Mouse (Mus musculus) liver, embryonic 11.5 days (tissue): Measurements from ENCODE around the gene Hoxd3. TPM values are rescaled to one million over a fixed set of nuclear protein-coding genes. Genes with fewer than 3 reads are reported as not detected.
A peak's percentile ranks its signal among the peaks of the same experiment; 100 is the strongest.

Source experiments
- ATAC-seq: fragments of 200-750 bp; cut with Nextera tagmentation; replicated peaks from 2 replicates; pipeline ENCODE4 v1.8.0; 2017; ENCODE audit warnings: moderate number of reproducible peaks, mild to moderate bottlenecking, moderate TSS enrichment, moderate library complexity; ENCODE audit not compliant: low FRiP score
- DNase-seq: peaks from one replicate; pipeline ENCODE4 v3.0.0-alpha.2; 2017; ENCODE audit warnings: low spot score
- H3K27ac ChIP-seq: fragments of 300-500 bp; sonication (generic); 2 replicates; pipeline ENCODE4 v1.5.1; 2014; ENCODE audit warnings: mild to moderate bottlenecking, low read depth, low read length, control low read depth
- H3K27me3 ChIP-seq: fragments of 300-500 bp; sonication (generic); replicated peaks from 2 replicates; pipeline ENCODE4 v1.6.1; 2014; ENCODE audit warnings: low read length, mixed read lengths; ENCODE audit not compliant: control insufficient read depth, insufficient read depth
- H3K36me3 ChIP-seq: fragments of 300-500 bp; sonication (generic); 2 replicates; pipeline ENCODE4 v1.6.1; 2014; ENCODE audit warnings: mild to moderate bottlenecking, low read length, moderate library complexity, mixed read lengths; ENCODE audit not compliant: control insufficient read depth, insufficient read depth
- H3K4me1 ChIP-seq: fragments of 300-500 bp; sonication (generic); replicated peaks from 2 replicates; pipeline ENCODE4 v1.6.1; 2014; ENCODE audit warnings: low read length, mixed read lengths; ENCODE audit not compliant: control insufficient read depth, insufficient read depth
- H3K4me2 ChIP-seq: fragments of 300-500 bp; sonication (generic); 2 replicates; pipeline ENCODE4 v1.6.1; 2014; ENCODE audit warnings: mild to moderate bottlenecking, control low read depth, moderate library complexity
- H3K4me3 ChIP-seq: fragments of 300-500 bp; sonication (generic); 2 replicates; pipeline ENCODE4 v1.5.1; 2014; ENCODE audit warnings: low read depth, low read length, control low read depth
- H3K9ac ChIP-seq: fragments of 300-500 bp; sonication (generic); 2 replicates; pipeline ENCODE4 v1.6.1; 2014; ENCODE audit warnings: low read depth, low read length, control low read depth
- H3K9me3 ChIP-seq: fragments of 300-500 bp; sonication (generic); 2 replicates; pipeline ENCODE4 v1.6.1; 2016; ENCODE audit warnings: low read length, inconsistent platforms, mixed read lengths; ENCODE audit not compliant: control insufficient read depth
- WGBS: fragments of 180-500 bp; shearing (Covaris S2); extraction: QIAGEN DNeasy Blood & Tissue Kit; methylation state at CpG from one replicate; pipeline ENCODE4 v1.1.7; 2014; 5-methylcytosine and 5-hydroxymethylcytosine counted together
- polyA plus RNA-seq: library from polyadenylated mRNA; unstranded; fragments of >200 nt; fragmentation: Nextera tagmentation; extraction: Ambion mirVana; gene quantifications from 2 replicates; pipeline ENCODE4 v1.2.1, GENCODE M21; 2014

Gene Hoxd3
- polyA plus RNA-seq, 1 experiment from 2014 or later, result 0.47 TPM

DNA sequence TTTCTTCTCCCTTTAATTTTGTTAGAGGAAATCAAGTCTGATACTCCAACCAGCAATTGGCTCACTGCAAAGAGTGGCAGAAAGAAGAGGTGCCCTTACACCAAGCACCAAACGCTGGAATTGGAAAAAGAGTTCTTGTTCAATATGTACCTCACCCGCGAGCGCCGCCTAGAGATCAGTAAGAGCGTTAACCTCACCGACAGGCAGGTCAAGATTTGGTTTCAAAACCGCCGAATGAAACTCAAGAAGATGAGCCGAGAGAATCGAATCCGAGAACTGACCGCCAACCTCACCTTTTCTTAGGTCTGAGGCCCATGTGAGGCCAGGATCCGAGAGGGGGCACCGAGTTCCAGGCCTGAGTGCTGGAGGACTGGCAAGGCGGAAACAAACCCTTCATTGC is 17.7 kb upstream of the Hoxd3 start:
- DNase-seq, result peak; percentile 46

DNA sequence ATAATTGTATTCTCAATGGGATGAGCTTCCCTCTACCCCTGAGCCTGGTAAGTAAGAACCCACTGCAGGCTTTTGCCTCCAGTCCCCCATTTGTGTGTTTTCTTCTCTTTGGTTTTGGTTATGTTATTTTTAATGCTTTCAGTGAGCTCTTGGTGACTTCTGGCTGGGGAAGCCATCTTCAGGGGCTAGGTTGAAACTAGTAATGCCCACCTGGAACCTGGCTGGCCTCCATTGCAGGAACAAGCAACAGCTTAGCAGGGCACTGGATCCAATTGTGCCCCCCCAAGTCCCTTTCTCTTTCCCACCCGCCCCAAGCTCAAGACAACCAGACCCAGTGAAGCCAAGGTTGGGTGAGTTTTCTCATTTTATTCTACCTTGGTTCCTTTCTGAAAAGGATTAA is 16.3 kb upstream of the Hoxd3 start:
- no peak for DNase-seq
- no peak overlapping the region for H3K4me3 ChIP-seq
- 4% methylated on average over 1 of the region's 1 CpGs for WGBS
- H3K4me2 ChIP-seq, result no peak overlapping the region
- no peaks in the 10 kb centered on the region for H3K36me3 ChIP-seq
- no peak overlapping the region for H3K27ac ChIP-seq
- H3K9ac ChIP-seq, result no peak overlapping the region
- H3K4me1 ChIP-seq, result no peaks in the 10 kb centered on the region
- peaks cover 100% of the 10 kb centered on the region for H3K27me3 ChIP-seq
- no peak for ATAC-seq
- H3K9me3 ChIP-seq, result no peaks in the 10 kb centered on the region

More for the DNA sequence above, 17.7 kb upstream of the Hoxd3 start:
- Histone ChIP-seq H3K4me2 (no peak overlapping the region), H3K27ac (no peak overlapping the region), H3K9ac (no peak overlapping the region), H3K36me3 (no peaks in the 10 kb centered on the region), H3K4me3 (no peak overlapping the region), H3K4me1 (no peaks in the 10 kb centered on the region), H3K27me3 (peaks cover 99% of the 10 kb centered on the region), H3K9me3 (no peaks in the 10 kb centered on the region)
- WGBS, result 2% methylated on average over 16 of the region's 16 CpGs
- no peak for ATAC-seq

DNA sequence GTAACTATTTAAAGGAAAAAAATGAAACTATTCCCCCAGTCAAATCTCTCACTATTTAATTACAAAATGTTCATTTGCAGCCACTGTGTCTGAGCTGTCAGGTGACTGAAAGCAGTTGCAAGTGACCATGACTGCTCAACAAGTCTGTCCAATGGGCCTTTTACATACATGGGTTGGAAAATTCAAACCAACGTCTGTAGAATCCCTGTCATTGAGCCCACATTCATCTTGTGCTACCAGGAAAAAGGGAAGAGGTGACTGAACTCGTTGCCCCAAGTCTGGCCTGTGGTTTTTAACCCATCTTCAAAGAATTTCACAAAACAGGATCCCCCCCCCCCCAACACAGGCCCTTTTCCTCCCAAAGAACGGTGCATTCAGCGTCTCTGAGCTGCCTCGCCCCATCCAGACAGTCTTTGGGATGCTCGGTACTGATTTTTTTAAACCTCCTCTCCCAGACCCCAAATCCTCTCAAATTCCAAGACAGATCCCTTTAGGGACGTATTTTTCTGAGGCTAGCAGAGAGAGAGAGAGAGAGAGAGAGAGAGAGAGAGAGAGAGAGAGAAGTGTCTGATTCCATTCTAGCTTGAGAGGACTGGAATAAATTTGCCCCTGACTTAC is 15.8 kb upstream of the Hoxd3 start:
- Histone ChIP-seq H3K4me3 (no peak overlapping the region), H3K27ac (no peak overlapping the region), H3K9me3 (no peaks in the 10 kb centered on the region), H3K4me1 (no peaks in the 10 kb centered on the region), H3K9ac (no peak overlapping the region), H3K4me2 (no peak overlapping the region), H3K36me3 (no peaks in the 10 kb centered on the region), H3K27me3 (peaks cover 100% of the 10 kb centered on the region)
- 10% methylated on average over 7 of the region's 7 CpGs for WGBS
- no peak for ATAC-seq
- peak; percentile 30 for DNase-seq

DNA sequence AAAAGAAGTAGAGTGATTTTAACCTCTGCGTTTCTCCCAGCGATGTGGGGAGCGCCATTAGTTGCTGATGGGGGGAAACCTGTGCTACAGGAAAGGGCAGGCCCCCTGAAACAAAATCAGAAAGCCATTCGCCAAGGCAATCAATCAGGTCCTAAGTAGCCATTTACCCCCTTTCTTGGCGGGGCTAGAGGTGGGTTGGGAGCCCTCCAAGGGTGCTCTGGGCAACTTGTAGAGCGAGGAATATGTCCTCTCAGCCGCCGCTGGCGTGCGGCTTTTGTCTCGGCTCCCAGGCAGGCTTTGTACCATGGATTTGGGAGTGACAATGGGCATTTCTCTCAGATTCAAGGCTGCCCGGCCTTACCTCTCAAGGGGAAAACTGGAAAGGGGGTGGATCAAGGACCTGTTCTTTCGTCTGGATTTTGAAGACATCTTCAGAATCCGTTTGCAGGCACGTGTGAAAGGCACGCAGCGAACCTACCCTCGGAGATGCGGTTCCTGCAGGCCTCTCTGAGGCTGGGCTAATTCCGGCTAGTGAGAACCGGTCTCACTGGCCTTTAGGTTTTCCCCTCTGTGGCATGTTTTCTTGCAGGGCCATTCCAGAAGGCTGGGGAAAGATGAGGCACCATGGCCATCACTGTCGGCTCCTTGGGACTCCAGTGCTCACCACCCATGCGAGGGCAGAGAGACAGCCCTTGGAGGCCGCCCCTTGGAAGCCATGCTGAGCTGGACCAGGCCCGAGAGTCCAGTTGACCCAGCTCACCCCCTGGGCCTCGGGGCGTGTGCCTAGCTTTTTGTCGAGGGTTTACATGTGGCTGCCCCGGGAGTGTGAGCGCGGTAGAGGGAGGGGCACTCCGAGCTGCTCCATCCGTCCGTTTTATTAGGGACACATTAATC is 15.0 kb upstream of the Hoxd3 start:
- WGBS, result 4% methylated on average over 34 of the region's 34 CpGs
- ATAC-seq, result no peak

DNA sequence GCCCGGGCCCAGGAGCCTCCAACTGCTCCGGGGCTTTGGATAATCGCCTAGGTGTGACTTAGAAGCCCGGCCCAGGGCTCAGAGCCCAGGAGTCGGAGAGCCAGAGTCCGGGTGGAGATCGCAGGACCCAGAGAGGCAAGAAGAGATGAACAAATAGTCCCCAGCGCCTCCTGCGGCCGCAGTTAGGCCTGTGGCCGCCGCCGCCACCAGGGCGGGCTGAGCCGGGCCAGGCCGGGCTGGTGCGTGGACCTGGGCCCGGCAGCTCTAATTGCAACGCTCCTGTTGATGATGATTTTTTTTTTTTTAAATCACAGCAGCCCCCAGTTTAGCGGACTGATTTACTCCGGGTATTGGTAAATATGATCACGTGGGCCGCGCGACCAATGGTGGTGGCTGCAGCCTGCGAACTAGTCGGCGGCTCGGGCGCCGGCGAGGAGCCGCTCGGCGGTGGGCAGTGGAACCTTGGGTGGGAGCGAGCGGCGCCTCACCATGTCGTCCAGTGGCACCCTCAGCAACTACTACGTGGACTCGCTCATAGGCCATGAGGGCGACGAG is 14.1 kb upstream of the Hoxd3 start, which contains the start of gene Hoxd9:
Gene Hoxd9 (plus strand): TSS at position 161 of the 555 bp plus-strand sequence.
- peaks cover 99% of the 10 kb centered on the region for H3K27me3 ChIP-seq
- under 1% methylated on average over 43 of the region's 43 CpGs for WGBS
- DNase-seq, result peak; percentile 62

More for the DNA sequence above, 15.0 kb upstream of the Hoxd3 start:
- H3K4me1 ChIP-seq, result no peaks in the 10 kb centered on the region
- peaks cover 100% of the 10 kb centered on the region for H3K27me3 ChIP-seq
- H3K9ac ChIP-seq, result no peak overlapping the region
- H3K4me2 ChIP-seq, result no peak overlapping the region
- no peaks in the 10 kb centered on the region for H3K36me3 ChIP-seq
- H3K27ac ChIP-seq, result no peak overlapping the region
- DNase-seq, result peak; percentile 40
- no peaks in the 10 kb centered on the region for H3K9me3 ChIP-seq
- H3K4me3 ChIP-seq, result no peak overlapping the region

DNA sequence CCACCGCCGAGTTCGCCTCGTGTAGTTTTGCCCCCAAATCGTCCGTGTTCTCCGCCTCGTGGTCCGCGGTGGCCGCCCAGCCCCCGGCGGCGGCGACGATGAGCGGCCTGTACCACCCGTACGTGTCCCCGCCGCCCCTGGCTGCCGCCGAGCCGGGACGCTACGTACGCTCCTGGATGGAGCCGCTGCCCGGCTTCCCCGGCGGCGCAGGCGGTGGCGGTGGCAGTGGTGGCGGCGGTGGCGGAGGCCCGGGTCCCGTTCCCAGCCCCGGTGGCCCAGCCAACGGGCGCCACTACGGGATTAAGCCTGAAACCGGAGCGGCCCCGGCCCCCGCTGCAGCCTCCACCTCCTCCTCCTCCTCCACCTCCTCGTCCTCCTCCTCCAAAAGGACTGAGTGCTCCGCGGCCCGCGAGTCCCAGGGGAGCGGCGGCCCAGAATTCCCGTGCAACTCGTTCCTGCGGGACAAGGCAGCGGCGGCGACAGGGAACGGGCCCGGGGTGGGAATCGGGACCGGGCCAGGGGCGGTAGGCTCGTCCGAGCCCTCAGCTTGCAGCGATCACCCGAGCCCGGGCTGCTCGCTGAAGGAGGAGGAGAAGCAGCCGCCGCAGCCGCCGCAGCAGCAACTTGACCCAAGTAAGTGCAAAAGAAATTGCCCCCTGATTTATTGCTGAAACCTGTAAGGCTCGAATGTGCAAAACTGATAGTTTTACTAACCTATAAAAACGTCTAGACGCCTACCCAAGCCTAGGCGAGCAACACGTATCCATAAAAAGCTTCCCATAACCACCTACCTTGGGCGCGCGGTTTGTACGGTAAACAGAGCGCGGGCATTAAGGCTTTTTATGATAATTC is 13.3 kb upstream of the Hoxd3 start:
- Histone ChIP-seq H3K4me2 (peak overlapping the region; percentile 50), H3K36me3 (no peaks in the 10 kb centered on the region), H3K4me3 (peak overlapping the region; percentile 36), H3K9ac (no peak overlapping the region), H3K27ac (no peak overlapping the region), H3K9me3 (no peaks in the 10 kb centered on the region), H3K27me3 (peaks cover 99% of the 10 kb centered on the region), H3K4me1 (no peaks in the 10 kb centered on the region)
- under 1% methylated on average over 84 of the region's 86 CpGs for WGBS
- ATAC-seq (no peak), DNase-seq (peak; percentile 56)

More for the DNA sequence above, 14.1 kb upstream of the Hoxd3 start, which contains the start of gene Hoxd9:
- Histone ChIP-seq H3K4me3 (peak within 1 kb of the TSS; percentile 36), H3K36me3 (no peaks in the 10 kb centered on the region), H3K9me3 (no peaks in the 10 kb centered on the region), H3K9ac (no peak within 1 kb of the TSS), H3K4me2 (peak within 1 kb of the TSS; percentile 50), H3K4me1 (no peaks in the 10 kb centered on the region), H3K27ac (no peak within 1 kb of the TSS)
- no peak for ATAC-seq

DNA sequence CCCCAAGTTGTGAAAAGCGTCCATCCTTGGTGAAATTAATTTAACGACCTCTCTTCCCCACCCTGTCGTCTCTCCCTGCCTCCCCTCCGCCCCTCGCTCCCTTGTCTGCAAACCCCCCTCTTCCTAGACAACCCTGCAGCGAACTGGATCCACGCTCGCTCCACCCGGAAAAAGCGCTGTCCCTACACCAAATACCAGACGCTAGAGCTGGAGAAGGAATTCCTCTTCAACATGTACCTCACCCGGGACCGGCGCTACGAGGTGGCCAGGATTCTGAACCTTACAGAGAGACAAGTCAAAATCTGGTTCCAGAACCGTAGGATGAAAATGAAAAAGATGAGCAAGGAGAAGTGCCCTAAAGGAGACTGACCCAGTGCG is 12.7 kb upstream of the Hoxd3 start:
- H3K9ac ChIP-seq, result no peak overlapping the region
- peak; percentile 36 for DNase-seq

More for the DNA sequence above, 12.7 kb upstream of the Hoxd3 start:
- H3K27me3 ChIP-seq, result peaks cover 99% of the 10 kb centered on the region
- no peaks in the 10 kb centered on the region for H3K36me3 ChIP-seq
- no peak overlapping the region for H3K4me3 ChIP-seq
- WGBS, result 3% methylated on average over 17 of the region's 17 CpGs
- H3K4me1 ChIP-seq, result no peaks in the 10 kb centered on the region
- H3K4me2 ChIP-seq, result no peak overlapping the region
- H3K9me3 ChIP-seq, result no peaks in the 10 kb centered on the region
- no peak overlapping the region for H3K27ac ChIP-seq
- no peak for ATAC-seq
